Mouse (Mus musculus) thymus, adult 18-20 months (tissue): Measurements from ENCODE around the gene Perm1.

Experiments
- DNase-seq, 2 experiments: peaks; one replicate each; pipeline ENCODE4 v3.0.0; 2022; ENCODE audit warnings: mixed read lengths in 2 of 2

The Perm1 gene

GRCm38 (mm10) chr4:156200623-156201475, 14.8 kb upstream of the Perm1 start, which contains the start of gene Isg15:
Gene Isg15, minus strand, starts transcription at chr4:156200818.
- no peak for DNase-seq

GRCm38 (mm10) chr4:156202462-156202893, 13.2 kb upstream of the Perm1 start:
- DNase-seq, result no peak

GRCm38 (mm10) chr4:156203001-156203412, 12.7 kb upstream of the Perm1 start, which contains the start of gene AW011738:
Gene AW011738, plus strand, starts transcription at chr4:156203304.
- DNase-seq, result peak; percentile 59 to 68

DNA sequence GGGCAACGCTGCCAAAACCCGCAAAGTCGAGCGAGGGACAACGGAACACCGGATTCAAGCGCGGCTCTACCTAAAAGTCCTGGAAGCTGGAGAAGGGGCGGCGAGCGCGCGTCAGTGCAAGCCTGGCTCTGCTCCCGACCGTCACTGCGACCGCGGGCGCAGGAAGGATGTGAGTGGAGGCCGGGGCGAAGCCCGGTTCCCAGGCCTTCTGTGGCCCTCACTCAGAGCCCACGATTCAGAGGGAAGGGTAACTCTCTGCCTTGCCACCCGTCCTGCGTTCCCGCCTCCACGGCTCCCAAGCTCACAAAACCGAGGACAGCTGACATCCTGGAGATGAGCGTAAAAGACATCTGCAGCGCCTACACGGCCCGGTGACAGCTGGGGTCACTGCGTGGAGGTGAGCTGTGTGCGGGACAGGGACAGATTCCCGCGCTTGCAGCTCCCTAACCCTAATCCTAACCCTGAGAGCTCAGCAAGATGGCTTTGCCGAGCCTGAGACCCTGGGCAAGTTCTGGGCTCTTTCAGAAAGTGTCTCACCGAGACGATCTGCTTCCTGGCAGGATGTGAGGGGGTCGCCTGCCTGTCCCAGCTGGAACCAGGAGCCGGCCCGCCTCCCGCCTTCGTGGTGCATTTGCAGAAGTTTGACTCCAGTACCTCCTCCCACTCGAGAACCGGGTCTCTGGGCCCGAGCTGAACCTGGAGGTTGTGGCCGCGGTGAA, 12.1 kb upstream of the Perm1 start:
- no peak for DNase-seq

GRCm38 (mm10) chr4:156208872-156209271, 6.8 kb upstream of the Perm1 start:
- no peak for DNase-seq

GRCm38 (mm10) chr4:156209963-156210635, 5.6 kb upstream of the Perm1 start:
- DNase-seq, result no peak

GRCm38 (mm10) chr4:156213134-156213533, 2.5 kb upstream of the Perm1 start:
- no peak for DNase-seq

DNA sequence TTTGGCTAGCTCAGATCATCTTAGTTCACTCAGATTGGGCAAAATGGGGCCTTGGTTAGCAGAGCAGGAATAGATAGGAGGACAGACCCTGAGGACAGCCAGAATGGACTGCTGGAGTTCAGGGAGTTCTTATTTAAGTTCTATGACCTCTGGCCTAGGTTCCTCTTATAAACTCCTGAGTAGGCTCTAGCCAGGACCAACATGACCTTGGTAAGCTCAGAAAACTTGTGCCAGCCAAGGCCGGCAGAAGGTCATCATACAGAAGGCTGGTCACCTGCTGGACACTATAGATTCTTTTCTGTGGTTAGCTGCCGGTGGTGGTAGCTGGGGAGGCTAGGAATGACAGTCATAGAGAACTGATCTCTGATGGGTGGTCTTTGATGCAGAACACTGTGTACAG, 528 bp downstream of the Perm1 start:
- no peak for DNase-seq

- no peak for DNase-seq
These were observed 1.5 kb downstream of the Perm1 start for GRCm38 (mm10) chr4:156217022-156217669.

GRCm38 (mm10) chr4:156217838-156218237, 2.2 kb downstream of the Perm1 start:
- DNase-seq, result no peak

- no peak for DNase-seq
These were observed 4.3 kb downstream of the Perm1 start for GRCm38 (mm10) chr4:156219936-156220335.

DNA sequence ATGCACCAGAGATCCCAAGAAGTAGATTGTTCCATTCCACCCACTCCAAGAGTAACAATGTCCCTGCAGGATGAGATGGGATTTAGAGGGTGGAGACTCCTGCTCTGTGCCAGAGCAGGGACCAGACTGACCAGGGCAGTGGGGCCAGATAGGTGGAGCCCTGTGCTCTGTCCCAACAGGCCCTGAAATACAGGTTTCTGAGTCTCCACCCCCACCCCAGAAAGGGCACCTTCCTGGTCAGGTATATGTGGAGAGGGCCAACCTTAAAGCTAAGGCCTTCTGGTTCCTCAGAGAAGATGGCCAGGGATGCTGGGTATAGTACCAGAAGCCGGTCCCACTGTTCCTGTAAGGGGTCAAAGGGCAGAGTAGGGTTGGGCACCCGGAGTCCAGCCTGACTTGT, 8.6 kb downstream of the Perm1 start:
- DNase-seq, result no peak

DNA sequence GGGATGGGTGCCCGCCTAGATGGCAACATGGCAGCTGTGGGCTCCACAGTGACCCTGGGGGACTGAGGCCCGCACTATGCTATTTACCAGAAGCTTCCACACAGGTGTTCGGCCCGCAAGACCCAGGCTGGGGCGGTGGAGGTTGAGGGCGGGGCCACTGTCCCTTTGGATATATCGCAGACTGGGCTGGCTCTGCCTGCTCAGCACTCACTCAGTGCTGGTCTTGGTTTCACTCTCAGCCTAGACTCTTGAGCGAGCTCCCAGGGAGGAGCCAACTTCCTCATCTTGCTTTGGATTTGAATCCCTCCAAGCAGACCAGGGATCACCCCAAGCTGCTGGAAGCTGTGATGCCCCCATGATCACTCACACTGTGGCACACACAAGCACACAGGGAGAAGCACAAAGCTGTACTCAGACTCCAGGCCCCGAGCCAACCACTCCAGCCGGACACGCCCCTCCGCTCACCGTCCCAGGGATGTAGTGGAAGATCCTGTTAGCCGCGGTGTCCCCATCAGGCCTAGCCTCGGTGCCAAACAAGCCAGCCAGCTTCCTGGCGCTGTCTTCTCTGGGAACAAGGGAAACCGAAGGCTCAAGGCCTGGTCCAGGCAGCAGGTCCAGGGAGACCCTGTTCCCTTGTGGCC, 12.2 kb downstream of the Perm1 start:
- DNase-seq, result no peak

GRCm38 (mm10) chr4:156228393-156229024, 12.8 kb downstream of the Perm1 start:
- no peak for DNase-seq

DNA sequence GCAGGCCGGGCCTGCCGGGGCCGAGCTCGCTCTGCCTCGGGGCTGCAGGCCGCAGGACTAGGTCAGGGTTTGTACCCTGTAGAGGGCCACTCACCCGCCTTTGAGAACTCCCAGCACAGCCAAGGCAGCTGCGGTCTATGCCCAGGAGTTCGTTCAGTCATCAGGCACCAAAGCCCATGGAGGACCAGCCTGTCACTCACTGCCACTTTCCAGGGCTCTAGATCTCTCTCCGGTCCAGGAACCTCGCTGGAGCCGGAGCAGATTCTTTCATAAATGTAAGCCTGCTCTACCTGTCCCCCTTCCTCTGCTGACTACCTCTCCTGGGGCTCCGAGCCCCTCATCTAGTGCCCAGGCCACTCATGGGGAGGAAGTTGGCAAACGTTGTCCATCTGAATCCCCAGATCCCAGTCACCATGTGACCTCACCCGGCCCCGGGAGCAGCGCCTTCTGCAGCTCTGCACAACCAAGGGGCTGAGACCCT, 18.4 kb downstream of the Perm1 start:
- peak in 1 of 2 experiments; percentile 20 for DNase-seq

- peak; percentile 54 to 60 for DNase-seq
These were observed 19.1 kb downstream of the Perm1 start, which contains the start of gene Plekhn1 for GRCm38 (mm10) chr4:156234701-156235213. Gene Plekhn1, minus strand, starts transcription at chr4:156234857.

- no peak for DNase-seq
These were observed 19.7 kb downstream of the Perm1 start for GRCm38 (mm10) chr4:156235360-156235770.

DNA sequence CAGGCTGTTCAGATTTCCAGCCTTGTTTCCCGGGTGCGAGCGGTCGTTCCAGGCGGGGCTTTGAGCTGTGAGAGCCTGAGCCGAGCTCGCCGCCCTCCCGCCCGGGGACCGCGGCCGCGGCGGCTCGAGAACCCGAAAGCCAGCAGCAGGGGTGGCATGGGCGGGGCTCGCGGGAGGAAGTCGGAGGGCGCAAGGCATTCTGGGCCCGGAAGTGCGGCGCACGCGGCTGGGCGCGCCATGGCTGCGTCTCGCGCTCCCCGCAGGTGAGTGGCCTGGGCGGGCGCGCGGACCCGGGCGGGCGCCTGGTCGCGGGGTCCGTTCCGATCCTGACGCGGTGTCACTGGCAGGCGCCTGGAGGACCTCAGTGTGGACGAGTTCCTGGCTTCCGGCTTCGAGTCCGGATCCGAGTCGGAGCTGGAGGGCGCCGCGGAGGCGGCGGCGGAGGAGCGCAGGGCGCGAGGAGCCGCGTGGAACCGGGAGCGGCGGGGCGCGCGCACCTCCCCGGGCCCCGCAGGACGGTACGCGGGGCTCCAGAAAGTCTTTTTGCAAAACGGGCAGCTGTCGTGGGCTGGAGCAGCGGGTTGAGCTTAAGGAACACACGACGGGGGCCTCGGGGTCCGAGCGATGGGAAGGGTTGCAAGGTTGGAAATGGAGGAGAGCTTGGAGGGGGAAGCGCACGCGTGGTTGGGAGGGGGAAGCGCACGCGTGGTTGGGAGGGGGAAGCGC, 20.3 kb downstream of the Perm1 start, which contains the start of gene Noc2l:
Gene Noc2l, plus strand, starts transcription at position 203 of the 726 bp plus-strand sequence.
- DNase-seq, result peak; percentile 77 to 81

- DNase-seq, result no peak
These were observed 21.2 kb downstream of the Perm1 start for GRCm38 (mm10) chr4:156236651-156237447.
